Mouse (Mus musculus) kidney, adult 9 months (tissue): ENCODE data around the gene Aak1.

Experiments
- DNase-seq: peaks from one replicate; pipeline ENCODE4 v3.0.0; 2022

The Aak1 gene

DNA sequence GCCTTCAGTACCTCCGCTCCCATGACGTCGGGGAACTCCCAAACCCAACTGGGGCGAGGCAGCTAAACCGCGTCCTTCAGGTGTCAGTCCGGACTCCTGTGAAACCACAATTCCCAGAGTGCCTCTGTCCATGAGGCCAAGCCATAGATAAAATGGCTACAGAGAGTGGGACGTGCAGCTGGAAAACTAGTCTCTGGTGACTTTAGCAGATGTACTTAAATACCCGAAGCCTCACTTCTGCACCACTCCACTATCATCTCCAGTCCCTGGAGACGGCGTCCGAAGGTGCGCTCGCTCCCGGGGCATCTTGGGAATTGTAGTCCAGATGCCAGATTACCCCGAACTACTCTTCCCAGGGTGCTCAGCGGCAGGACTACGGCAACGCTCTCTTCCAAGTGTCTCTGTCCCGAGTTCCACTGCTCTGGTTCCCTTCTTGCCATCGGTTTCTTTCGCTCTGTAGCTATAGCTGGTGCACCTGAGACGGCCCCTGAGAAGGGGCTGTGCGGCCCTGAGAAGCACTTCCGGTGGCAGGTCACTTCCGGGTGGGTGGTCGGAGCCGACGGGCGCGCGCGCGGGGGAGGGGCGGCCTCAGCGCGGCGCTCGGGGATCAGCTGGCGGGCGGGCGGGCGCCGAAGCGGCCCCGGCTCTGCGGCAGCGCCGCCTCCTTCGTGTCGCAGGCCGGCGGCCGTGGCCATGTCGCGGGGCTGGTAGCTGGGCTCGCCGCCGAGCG, at the start of gene Aak1:
Aak1 (plus strand) TSS at position 603 of the 730 bp plus-strand sequence.
- DNase-seq = peak; percentile 92

DNA sequence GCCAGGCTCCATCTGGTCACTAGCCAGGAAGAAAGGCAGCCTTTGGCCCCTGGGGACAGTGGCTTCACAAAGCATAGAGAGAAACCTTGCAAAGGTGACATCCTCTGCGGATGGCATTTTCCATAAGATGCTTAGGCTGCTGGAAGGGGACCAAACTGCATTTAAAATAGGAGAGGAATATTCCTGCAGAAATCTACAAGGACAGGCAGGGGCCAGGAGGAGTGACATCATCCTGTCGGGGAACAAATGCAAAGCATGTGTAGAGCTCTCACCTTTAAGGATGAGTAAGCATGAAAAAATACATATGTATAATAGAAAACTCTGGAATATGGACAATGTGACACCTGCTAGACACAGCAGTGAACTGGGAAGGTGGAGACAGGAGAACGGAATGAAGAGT, 48.9 kb upstream of the Aak1 start:
- DNase-seq = no peak

DNA sequence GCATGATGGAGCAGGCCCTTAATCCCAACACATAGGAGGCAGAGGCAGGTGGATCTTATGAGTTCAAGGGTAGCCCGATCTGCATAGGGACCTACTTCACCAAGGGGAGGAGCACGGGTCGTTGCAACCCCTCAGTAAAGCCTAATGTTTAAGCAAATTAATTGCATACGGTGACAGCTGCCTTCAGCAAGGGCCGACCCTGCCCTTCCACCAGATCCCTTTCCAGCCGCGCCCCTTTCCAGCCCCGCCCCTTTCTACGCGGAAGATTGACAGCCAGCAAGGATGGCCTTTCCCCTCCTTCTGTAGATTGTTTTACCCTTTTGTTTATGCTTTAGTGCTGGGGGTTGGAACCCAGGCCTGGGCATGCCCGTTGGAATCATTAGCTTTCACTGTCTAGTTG, 47.9 kb upstream of the Aak1 start:
- no peak for DNase-seq

DNA sequence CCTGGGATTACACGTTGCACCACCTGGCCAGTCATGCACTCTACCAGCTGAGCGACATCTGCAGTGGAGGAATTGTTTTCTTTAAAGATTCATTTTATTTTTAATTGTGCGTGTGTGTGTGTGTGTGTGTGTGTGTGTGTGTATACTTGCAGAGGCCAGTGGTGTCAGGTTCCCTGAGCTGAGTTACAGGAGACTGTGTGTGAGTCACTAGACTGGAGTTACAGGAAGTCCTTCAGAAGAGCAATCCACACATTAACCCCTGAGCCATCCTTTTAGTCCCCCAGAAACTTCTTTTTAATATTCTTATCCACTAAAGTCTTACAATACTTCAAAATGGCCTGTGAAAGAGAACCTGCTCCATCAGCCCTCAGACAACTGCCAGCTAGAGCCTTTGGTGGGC, 44.7 kb upstream of the Aak1 start:
- no peak for DNase-seq

DNA sequence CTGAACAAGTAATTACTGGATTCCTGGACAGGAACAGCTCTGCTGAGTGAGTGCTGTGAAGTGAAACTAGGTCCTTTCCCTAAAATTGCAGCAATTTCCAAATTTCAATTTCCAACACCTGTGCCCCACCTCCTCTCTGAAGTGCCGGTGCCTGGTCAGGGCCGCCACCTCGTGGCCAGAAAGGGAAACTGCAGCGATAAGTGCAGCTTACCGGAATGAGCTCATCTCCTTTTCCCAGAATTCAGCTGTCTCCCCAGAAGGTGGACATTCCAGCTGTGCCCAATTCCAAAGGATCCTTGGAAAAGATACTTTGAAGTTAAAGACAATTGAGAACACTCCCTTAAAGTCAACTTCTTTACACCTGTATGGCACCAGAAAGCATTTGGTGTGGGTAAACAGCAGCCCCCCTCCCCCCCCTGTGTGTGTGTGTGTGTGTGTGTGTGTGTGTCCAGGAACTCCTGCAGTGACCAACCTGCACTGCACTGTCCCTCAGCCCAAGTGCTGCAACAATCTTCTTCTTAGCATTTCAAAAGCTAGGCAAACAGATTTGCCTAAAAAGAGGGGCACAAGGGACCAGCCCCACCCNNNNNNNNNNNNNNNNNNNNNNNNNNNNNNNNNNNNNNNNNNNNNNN, 42.7 kb upstream of the Aak1 start:
- DNase-seq = peak; percentile 77

DNA sequence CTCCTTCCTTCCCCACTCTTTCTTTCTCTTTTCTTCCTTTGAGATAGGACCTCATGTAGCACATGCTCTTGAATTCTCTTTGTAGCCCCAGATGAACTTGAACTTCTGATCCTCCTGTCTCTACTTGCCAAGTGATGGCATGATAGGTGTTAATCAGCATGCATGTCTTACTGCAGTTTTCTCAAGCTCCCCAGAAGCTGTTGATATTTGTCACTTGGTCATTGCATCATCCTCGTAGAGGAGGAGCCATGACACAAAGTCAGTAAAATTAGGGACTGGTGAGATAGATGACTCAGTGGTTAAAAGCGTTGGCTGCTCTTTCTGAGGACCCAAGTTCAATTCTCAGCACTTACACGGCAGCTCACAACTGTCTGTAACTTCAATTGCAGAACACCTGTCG, 36.4 kb upstream of the Aak1 start:
- DNase-seq = no peak

DNA sequence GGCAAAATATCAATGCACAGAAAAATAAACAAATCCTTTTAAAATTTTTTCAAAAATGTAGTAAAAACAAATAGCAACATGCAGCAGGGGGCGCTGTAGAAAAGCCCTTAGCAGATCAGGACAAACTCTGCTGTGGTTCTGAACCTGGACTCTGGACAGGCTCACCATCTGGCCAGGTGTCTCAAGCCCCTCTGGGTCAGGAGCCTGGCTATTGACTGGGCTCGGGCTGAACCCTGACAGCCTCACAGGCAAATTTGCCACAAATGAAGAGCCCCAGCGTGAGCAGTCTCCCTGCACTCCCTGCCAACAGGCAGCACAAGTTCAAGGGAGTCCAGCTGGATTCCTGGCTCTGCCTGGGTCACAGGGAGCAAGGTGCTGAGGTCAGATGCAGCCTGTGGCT, 36.0 kb upstream of the Aak1 start:
- peak; percentile 73 for DNase-seq

DNA sequence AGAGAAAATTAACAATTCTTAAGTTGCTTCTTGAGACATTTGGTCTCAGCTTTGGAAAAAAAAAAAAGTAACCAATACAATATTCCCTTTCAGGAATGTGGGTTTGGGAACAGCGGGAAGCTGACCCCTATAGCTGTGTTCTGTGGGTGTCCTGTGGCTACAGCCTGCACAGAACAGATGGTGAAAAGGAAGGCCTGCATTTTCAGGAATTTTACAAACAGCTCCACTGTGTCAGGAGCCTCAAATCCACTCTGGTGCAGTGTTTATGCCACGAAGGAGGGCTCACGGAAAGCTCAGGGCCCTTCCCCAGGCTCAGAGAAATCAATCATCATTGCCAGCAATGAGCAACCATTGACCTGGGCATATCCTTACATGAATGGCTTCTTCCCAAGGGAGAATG, 34.4 kb upstream of the Aak1 start:
- DNase-seq = no peak

DNA sequence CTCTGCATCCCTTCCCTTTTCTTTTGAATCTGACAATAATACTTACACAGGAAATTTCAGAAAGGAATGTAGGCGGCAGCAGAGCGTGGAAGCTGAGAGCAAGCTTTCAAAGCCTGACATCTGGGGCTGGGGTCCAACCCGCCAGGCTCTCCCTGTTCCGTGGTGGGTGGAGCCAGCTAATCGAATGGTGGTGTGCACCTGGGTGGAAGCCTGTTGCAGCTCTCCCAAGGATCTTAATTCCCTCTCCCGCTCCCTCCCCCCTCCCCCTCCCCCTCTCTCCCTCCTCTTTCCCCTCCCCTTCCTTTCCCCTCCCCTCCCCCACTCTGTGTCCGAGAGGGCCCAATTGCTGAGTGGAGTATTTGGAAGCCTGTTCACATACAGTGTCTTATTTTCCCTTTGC, 33.9 kb upstream of the Aak1 start:
- no peak for DNase-seq

DNA sequence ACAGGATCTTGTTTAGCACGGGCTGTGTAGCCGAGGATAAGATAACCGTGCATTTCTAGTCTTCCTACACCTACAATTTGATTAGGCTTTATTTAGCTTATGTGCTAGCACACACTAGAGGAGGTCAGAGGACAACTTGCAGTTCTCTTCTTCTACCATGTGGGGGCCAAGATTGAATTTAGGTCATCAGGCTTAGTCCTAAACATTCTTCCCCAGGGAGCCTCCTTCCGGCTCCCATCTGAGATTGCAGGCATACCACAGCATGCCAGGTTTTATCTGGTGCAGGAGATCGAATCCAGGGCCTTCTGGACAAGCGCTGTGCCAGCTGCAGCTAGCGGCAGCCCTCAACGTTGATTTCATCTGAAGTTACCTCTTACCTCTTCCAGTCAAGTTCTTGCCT, 32.7 kb upstream of the Aak1 start:
- peak; percentile 65 for DNase-seq

DNA sequence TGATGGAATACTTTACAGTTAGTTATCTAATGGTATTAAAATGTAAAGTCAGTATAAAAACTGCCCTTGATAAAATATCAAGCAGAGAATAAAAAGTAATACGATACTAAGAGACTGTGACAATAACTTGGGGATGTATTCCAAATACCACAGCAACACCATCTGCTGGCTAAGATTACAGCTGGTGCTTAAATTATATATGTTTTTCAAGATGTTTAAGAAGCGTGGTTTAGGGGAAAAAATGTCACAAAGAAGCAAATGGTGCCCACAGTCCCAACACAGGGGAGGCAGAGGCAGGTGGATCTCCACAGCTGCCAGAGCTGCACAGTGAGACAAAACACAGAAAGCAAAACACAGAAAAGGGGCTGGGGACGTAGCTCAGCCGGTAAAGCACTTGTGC, 30.4 kb upstream of the Aak1 start:
- no peak for DNase-seq

DNA sequence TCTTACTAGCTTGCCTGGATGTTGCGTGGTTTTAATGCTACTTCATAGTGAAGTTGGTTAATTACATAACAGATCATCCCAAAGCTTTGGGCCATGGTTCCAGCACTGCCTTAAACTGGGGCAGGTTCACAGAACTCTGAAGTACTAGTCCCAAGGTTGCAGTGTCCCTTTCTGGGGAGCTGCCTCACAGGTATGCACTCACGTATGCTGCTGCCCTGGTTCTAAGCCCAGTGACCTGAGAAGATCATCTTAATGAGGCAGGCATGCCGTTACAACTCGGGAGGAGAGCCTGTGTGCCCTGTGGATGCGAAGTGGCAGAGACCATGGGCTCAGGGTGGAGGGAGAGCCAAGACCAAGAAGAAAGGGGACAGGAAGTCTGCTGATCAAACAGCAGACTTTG, 29.4 kb upstream of the Aak1 start:
- DNase-seq = peak; percentile 51

DNA sequence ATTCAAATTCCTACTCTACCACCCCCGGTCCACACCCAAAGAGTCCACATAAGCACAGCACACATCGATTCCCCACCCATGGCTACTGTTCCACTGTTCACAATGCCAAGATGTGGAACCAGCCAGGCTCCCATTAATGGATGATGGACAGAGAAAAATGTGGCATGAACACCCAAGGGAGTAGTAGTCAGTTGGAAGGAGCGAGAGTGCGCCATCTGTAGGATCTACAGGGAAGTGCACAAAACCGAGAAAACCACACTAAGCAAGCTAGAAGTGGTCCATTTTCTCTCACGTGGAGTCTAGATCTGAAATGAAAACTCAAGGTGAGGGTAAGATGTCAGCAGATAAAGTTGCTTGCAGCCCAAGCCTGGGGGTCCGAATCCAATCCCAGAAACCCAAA, 28.6 kb upstream of the Aak1 start:
- DNase-seq = no peak

DNA sequence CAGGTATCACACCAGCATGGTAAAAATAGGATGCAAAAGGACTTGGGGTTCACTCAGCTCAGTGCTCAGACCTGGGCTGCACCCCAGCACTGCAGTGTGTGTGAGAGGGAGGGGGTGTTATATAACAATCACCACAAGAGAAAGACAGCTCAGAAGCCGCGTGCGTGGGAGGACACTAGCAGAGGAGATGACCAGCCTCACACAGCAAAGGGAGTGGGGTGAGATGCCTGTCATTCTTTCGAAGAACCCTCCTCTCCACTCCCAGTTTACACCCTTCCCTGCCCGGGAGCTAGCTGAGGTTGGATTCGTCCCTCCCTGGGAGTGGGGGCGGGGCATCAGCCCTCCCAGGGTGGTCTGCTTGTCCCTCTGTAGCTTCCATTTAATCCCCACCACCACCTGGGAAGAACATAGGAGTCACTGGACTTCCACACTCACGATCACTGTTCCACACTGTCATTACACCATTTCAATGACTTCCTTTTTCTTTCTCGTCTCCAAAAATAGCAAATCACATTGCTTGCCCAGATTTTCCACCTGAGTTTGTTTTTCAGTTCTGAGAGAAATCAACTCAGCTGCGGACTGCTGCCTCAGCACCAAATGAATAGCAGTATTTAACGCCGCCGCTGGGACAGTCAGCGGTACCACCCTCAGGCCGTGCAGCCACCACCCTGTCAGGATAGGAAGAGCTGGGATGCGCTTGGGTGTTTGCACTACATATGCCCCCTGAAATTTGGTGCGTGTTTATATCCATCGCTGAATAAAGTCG, 26.8 kb upstream of the Aak1 start:
- peak; percentile 54 for DNase-seq

DNA sequence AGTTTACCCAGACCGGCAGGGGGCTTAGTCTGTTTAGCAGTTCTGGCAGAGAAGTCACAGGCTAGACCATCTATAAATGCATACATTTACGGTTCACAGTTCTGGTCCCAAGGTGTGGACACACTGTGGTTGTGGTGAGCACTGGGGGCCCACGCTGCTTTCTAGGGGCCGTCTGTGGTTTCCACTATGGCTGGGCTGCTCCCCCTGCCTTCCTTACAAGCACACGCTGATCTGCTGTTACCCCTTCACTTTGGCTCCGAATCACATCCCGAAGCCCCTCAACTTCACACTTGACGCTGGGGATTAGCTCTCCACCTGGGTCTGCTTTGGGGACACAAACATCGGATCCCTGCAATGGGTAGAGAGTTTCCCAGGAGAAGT, 26.3 kb upstream of the Aak1 start:
- DNase-seq = no peak

DNA sequence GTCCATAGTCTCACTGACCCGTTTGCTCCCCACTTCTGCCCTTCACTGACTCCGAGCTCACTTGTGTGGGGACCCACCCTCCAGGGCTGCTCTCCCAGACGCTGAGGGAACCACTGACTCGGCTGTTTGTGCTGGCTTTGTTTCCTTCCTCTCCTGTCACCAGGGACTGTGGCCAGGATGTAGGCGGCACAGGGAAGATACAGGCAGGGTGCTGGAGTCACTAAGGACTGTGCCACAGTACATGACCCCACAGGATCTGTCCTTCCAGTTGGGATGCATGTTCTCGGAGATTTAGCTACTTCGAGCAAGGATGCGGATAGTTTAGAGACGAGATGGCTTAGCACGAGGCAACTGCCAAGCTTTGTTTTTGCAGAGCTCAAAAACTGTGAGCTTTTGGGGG, 25.5 kb upstream of the Aak1 start:
- peak; percentile 54 for DNase-seq

DNA sequence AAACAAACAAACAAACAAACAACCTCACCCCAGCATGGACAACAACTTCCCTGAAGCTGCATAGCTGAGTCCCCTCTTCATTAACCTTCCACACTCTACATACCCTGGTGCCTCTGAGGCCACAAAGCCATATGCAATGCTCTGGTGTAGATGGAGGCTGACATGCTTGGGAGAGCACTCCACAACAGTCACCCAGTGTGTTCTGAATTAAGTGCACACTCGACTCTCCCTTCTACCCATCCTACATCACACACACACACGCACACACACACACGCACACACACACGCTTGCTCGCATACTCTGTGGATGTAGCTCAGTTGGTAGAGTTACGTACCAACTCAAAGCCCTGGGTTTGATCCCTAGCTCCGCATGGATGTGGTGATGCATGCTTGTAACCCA, 24.9 kb upstream of the Aak1 start:
- no peak for DNase-seq

DNA sequence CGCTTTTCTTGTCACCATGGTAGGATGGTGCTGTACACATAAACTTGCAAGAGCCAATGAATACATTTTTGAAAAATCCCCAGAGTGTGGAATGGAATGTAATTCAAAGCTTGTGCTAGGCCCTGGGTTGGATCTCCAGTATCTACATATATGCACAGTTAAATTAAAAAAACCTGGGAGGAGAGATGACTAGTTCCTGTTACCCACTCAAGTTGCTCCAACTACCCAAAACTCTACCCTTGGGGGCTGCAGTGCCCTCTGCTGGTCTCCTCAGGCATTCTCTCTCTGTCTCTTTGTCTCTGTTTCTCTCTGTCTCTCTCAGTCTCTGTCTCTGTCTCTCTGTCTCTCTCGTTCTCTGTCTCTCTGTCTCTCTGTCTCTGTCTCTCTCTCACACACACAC, 21.9 kb upstream of the Aak1 start:
- DNase-seq = no peak

DNA sequence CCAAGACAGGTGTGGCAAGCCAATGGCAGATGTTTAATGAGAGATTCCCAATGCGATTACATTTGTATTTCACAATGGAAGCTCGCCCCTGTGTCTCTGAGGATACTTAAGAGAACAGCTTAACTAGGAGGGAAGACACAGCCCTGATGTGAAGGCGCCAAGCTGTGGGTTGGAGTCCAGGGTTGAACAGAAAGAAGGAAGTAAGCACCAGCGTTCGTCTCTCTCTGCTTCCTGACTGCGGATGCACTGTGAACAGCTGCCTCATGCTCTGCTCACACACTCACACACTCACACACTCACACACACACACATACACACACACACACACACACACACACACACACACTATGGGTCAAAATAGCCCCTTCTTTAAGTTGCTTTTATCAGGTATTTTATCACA, 19.5 kb upstream of the Aak1 start:
- DNase-seq = no peak

DNA sequence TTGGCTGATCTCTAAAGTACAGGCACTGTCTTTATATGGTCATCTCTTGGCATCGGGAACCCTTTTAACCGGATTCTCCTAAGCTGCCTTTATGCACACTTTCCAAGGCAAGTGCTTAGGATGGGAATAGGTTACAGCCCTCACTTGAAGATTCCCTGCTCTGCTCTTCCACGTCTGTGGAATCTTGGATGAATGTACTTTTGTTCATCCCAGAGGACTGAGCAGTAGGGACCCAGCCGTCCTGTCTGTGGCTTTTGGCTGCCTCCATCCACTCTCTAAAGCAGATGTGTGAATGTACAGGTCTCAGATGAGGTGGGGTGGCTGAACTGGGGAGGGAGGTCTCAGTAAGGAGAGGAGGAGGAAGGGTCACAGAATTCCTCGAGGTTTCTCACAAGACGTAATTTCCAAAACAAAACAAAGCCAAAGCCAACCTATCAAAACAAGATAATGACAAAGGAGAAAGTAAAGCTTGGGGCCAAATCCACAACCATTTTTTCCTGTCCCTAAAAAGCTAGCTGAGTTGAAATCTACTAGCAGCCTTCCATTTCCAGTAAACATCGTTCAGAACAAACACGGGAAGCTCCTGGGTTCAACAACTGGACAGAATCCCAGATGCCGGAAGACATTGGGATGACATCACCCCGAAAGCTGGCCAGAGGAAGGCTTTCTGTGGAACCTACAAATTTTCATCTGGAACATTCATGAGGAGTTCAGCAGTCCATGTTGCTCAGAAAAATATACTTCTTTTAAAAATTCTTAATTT, 18.4 kb upstream of the Aak1 start:
- peak; percentile 50 for DNase-seq

DNA sequence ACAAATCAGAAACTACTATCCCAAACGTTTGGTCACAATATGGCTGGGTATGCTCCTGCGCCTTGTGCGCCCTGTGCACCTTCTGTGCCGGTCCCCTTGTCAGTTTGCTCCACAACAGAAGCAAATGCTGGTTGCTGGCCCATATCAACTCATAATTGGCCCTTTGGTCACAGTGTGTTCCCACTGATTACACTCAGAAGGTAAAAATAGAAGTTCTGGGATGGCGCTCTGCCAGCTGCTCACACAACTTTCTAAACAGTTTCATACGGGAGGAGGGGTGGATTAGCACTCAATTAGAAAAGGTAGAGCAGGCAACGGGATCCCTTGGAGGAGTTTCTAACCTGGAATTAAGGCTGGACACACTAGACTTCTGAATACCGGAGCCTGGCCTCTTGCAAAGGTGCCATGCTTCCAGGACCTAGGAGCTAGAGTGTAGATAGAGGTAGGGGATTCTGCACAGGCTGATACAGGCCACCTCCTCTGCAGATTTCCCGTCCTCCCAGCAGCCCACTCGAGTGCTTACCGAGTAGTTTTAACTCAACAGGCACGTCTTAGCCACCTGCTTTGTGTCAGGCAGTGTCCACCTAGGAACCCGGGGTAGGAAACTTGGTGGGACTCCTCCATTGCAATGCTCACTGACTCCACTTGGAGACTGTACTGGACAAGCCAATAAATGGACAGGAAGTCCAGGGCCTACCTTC, 16.4 kb upstream of the Aak1 start:
- DNase-seq = peak; percentile 88

DNA sequence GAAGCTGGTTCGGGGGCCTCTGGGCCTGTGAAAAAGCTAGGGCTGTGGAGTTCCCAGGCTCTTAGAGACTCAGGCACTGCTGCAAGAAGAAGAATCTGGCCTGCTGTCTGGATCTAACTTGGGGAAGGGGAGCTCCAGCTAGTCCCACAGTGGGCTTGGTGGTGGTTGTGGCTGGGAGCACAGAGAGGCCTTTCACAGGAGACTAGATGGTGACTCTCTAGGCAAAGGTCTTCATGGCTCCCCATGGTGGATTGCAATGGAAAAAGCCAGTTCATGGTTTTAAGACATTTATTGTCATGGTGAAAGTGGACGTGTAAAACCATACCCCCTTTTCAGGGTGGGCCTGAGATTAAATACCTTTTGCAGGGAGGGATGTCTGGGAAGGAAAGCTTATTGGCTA, 10.2 kb upstream of the Aak1 start:
- DNase-seq = no peak

DNA sequence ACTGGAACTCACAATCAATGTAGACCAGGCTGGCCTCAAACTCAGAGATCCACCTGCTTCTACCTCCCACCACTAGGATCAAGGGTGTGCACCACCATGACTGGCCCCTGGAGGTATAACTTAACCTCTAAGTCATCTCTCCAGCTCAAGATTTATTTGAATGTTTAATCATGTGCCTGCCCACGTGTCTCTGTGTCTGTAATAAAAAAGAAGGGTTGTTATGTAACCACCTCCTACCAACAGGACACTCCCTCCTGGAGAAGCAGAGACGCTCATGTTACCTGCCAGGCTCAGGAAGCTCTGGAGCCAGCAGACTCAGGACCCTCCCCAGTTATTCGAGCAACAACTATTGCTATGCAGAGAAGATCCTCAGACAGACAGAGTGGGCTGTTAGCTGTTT, 7.4 kb upstream of the Aak1 start:
- DNase-seq = peak; percentile 88
